Mouse (Mus musculus) left cerebral cortex, postnatal 10 days (tissue): ENCODE data around the gene Alox12. TPM values are rescaled to one million over a fixed set of nuclear protein-coding genes. Genes with fewer than 3 reads are reported as not detected.

Experiments used
- DNase-seq, 2 experiments: peaks; one replicate each; pipeline ENCODE4 v3.0.0; 2021 to 2022; ENCODE audit warnings: low spot score in 2 of 2, mixed read lengths in 1 of 2; ENCODE audit errors: extremely low spot score in 1 of 2
- intact Hi-C: fragments of 180-260 bp; cut with DNase I; formaldehyde crosslinking; loops from one replicate; pipeline ENCODE4 v1.15.1; 2025
- total RNA-seq, 2 experiments: library from RNA; stranded (reverse); gene quantifications; 2 replicates each; pipeline ENCODE4 v1.2.3; 2021

Gene Alox12
- total RNA-seq, 2 experiments from 2014 or later = 0.32 to 0.41 TPM

DNA sequence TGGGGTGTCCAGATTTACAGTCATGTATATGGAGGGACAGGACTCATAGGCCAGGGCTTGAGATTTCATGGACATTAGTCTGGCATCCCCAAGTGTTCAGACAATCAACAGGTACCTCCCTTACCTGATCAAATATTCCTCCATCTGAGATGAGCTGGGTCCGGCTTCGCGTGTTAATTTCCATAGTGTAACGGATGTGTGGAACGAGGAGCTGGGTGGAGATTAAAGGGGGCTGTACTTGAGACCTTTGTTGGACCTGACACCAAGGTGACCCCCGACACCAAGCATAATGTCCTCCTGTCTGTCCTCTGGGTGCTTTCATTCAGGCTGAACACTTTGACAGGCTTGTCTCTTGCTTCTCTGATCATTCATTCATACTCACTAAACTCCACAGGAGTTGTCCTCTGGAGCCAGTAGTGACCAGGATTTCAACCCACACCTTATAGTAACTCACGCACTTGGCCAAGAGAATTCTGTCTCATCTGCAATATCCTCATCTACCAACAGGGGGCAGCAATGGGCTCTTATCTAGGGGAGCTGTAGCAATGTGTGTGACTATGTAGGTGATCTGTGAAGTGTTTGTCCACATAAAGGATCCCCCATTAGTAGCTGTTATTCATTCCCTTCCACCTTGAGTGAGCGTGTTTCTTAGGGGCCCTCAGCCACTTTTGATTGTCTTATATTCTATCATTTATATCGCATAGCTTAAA, 7.9 kb downstream of the Alox12 start:
- intact Hi-C loops = no loop called here
- peak in 1 of 2 experiments; percentile 64 for DNase-seq

DNA sequence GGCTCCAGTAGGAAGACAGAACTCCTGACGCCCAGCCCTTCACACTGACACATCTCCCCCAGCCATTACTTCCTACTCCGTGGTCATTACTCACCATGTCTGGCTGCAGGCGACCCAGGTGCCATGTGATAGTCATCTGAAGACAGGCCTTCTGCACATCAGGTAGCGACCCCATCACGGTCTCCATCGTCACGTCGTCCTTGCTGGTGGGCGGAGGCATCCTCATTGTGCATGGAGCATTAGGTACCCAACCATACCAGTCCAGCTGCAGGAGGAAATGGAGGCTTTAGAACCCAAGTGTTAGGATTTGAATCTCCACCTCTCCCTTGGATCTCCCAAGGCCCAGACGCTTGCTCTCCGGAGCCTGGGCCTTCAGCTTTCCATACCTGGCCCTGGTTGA, 12.6 kb downstream of the Alox12 start:
- intact Hi-C loops = no loop called here
- DNase-seq = no peak

DNA sequence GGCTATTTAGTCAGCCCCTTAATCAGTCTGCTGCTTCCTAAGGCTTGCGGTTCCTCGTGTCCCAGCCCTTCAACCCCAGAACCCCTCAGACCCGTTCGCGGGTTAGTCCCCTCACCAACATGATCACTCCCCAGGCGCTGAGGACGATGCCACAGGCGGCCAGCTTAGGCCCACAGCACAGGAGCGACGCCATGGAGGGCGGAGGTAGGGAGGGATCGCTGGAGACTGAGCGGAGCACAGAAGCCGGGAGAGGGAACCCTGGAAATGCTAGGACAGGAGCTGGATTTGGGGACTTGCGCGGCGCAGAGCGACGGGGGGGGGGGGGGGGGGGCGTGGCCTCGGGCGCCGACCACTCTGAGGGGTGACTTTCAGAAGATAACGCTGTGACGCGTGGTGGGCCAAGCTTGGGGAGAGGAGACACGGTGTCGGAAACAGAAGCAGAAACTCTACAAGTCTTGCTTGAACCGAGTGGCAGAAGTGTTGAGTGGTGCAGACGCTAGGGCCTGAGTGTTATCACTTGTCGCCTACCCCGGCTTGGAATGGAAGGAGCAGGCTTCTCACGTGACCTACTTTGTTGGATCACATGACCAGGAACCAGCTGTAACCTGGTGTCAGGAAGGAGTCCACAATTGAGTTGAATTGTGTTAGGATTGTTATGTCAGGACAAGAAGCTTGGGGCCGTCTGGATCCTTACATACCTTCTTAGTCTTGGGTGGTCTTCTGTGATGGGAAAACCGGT, 15.4 kb downstream of the Alox12 start, which contains the start of the genes Gm21988 and Rnasek:
TSS of gene Gm21988 (minus strand) at position 290 of the 739 bp plus-strand sequence.
TSS of gene Rnasek (minus strand) at position 302 of the 739 bp plus-strand sequence.
- intact Hi-C loops = no loop called here
- DNase-seq = peak; percentile 80 to 83

DNA sequence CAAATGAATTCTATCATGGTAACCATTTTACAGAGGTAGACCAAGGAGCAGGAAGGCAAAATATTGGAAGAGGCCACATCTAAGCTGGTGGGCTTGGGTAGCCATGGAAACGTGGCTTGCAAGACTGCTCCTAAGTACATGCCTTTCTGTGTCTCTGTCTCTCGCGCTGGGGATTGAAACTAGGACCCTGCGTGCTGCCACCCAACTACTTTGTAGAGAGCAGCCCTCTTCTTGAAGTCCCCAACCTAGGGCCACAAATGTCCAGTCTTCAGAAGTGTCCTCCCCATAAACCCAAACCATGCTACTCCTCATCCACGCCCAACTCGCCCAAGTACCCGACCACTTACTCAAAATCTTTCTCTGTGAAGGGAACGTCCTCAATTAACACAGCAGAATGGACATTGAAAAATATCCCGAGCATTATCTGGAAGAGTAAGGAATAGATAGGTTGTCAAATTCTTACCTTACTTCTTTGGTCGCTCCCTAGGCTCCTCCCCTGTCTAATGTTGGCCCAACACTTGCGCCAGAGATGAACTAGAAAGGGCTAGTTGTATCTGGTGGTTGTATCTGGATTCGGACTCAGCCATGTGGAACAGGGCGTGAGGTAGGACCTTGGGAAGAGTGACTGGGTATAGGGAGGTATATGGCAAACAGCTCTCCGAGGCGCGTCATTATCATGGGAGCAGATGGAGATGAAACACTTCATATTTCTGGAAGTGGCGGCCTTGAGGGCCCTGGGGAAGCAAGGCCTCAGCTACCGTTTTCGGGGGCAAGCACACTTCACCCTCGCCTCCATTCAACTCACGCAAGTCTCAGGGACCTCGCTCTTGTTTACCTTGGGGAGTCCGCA, 16.3 kb downstream of the Alox12 start:
- DNase-seq = no peak
- intact Hi-C loops = no loop called here

DNA sequence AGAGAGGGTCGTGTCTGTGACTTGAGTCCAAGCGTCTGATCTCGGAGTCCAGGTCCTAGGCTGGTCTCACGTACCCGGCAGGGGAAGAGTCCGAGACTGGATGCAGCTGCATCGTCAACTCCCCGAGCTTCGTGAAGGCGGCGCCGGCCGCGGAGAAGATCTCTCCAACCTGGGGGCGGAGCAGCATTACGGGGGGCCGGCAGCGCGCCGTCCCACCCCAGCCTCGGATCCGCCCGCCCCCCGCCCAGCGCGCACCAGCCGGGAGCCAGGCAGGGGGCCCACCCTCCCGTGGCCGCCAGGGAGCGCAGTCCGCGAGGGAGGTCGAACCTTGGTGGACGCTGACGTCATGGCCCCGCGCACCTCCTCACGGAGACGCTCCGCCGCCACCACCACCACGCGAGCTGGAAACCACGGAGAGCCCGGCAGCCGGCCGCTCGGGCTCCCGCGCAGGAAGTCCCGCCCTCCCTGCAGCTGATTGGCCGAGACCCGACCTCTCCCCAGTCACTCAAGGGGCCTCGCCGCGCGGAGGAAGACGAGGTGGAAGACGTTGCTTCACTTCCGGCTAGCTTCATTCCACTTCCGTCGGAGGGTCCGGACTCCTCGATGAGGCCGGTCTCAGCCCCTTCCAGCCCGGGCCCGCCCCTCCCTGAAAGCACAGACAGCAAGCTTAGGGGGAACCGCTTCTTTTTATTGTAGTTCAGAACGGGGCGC, 17.5 kb downstream of the Alox12 start, which contains the start of gene 0610010K14Rik:
TSS of gene 0610010K14Rik (minus strand) at position 458 of the 711 bp plus-strand sequence.
- intact Hi-C loops = no loop called here
- peak; percentile 98 to 99 for DNase-seq

DNA sequence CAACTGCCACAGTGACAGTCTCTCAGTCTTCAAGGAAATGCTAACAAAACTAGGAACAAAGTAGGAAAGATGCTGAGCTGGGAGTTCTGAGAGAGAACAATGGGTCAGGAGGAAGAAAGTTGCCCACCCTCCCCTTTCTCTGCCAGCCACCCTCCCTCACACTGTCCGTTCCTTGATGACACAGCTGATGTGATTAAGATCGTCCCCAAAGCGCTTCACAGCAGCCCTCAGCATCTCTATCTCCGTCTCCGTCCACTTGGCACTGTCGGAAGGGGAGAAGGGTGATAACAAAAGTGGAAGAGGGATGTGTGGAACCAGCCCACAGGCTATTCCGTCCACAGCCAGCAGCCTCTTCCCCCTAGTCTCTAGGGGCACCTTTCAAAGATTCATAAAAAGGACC, 18.4 kb downstream of the Alox12 start:
- intact Hi-C loops = no loop called here
- no peak for DNase-seq

DNA sequence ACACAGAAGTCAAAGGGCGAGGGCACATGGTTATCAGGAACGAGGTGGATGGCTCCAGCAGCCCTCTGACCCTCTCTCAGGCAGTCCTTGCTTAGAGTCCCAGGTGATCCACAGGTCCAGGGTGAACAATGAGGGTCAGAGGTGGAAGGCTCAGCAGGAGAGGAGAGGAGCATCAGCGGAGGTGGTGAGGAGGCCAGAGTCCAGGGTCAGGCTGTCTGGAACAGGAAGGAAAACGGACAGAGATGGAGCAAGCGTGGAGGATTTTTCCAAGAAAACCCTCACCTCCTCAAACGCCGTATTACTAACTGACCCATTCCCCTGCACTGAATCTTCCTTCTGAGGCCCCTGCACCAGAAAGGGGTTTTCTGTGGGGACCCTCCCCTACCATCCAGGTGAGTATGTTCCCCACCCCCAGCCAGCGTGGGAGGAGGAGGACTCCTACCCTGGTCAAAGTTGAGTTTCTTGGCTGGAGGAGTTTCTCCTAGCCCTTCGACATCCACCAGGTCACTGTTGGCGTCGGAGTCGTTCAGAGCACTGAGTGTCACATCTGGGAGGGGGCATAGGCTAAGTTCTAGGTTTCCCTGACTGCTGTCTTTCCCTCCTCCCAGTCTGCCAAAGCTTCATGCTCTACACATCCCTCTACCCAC, 19.8 kb downstream of the Alox12 start:
- intact Hi-C loops = no loop called here
- no peak for DNase-seq

DNA sequence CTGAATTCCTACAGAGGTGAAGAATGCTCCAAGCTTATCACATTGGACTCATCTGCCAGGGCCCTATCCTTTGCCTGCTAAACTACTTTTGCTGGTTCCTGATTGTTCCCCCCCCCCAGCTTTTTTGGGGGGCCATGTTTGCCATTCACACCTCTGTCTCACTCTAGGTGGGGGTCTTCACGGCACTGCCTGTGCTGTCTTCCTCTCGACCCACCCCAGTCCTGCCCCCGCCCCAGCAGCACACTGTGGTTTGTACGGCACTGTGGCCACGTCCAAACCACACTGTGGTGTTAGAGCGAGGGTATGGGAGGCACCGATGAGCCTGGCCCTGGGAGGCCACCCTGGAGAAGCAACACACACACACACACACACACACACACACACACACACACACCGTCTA, 20.7 kb downstream of the Alox12 start:
- no peak for DNase-seq
- intact Hi-C loops = no loop called here

DNA sequence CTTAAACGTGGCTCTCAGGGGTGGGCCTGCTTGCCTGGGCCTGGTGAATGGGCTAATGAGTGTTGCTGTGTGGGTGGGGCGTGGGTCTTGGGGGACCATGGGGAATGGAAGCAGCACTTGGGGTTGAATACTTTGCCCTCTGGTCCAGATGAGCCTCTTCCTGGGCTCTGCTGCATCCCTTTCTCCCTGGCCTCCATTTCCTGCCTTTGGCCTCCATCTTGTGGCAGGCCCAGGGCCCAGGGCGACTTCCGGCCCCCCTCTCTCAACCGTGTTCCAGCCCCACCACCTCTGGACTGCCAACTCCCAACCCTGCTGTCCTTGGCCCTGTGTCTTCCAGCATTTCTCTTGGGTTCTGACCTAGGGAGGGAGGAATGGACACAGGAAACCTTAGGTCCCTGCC, 21.1 kb downstream of the Alox12 start:
- no peak for DNase-seq
- intact Hi-C loops = no loop called here

DNA sequence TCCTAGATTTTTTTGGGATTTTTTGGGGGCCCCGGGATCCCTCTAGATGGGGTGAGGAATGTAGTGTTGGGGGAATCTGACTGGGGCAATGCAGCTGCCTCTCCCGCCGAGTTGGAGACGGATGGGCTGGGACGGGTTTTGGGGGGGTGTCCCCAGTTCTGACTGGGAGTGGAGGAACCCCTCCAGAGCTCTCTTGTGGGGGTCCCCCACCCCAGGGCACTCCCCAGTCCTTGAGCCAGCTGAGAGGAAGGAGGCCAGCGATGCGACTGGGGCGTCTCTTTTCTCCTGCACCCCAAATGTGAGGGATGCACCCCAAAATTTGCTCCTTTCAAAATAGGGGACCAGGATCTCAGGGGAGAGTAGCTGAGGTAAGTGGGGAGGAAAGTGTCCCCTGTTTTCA, 22.1 kb downstream of the Alox12 start:
- intact Hi-C loops = no loop called here
- DNase-seq = peak in 1 of 2 experiments; percentile 57

DNA sequence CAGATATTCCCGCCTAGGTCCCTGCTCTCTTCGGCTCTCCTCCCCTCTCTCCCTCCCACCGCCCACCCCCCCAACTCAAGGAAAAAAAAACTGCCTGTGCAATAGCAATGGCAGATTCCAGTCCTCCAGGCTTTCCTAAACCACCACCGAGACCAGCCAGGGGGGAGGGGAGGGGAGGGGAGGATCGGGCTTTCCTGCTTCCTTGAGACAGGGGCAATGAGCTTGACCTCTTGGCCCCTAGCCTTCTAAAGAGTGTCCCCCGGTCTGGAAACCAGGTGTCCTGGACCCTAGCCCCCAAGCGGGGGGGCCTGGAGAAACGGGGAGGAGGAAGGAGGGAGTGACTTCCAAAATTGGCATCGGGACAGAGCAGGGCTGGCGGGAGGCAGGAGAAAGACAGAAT, 22.6 kb downstream of the Alox12 start:
- intact Hi-C loops = no loop called here
- DNase-seq = peak in 1 of 2 experiments; percentile 76

DNA sequence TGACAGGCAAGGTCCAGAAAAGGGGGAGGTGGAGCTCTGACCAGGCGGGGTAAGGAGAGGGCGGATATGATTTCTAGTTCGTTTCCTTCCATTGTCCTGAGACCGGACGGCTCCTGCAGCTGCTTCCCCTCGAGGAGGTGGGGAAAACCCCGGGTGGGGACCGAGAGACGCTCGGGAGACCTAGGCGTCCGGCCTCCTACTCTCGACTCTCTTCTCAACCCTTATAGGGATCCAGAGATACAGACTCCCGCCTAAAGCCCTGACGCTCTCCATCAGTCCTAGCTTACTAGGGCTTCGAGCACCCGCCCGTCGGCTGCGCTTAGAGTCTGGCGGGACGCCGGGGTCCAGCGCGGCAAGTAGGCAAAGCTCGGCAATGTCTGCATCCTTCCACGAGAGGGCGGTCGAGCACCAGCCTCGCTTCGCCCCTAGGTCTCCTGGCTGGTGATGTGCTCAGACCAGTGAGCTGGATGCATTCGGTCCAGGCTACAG, 24.9 kb downstream of the Alox12 start:
- intact Hi-C loops = no loop called here
- peak in 1 of 2 experiments; percentile 90 for DNase-seq

DNA sequence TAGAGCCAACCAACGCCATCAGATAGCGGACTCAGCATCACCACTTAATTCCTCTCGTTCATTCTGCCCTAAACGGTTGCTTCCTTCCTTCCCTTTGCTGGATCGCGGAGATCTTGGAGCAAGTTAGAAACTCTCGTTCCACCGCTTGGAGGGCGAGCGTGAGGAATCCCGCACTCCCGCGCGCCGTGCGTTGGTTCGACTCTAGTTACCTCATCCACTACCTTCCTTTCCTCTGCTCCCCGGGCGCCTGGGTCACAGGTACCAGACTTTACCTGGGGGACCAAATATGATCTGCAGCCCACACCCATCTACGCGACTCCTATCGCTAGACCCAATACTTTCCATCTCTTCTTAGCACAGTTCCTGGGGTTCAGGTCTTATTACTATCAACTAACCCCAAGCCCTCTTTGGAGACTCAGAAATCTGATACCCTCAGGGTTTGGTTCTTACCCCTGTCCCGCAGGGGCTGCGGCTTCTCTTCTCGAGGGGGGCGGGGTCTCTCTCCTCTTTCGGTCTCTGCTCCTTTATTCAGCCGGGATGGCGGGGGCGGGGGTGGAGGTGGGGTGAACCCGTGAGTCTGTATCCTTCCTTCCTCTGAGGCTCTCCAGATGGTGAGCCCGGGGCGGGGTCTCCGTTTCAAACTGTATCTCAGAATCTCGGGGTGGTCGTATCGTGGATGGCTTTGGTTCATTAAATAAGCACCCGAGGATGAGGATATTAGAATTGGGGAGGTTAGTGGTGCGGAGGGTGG, 25.7 kb downstream of the Alox12 start, which contains the start of gene Bcl6b:
TSS of gene Bcl6b (minus strand) at position 539 of the 751 bp plus-strand sequence.
- intact Hi-C loops = no loop called here
- DNase-seq = peak in 1 of 2 experiments; percentile 70

DNA sequence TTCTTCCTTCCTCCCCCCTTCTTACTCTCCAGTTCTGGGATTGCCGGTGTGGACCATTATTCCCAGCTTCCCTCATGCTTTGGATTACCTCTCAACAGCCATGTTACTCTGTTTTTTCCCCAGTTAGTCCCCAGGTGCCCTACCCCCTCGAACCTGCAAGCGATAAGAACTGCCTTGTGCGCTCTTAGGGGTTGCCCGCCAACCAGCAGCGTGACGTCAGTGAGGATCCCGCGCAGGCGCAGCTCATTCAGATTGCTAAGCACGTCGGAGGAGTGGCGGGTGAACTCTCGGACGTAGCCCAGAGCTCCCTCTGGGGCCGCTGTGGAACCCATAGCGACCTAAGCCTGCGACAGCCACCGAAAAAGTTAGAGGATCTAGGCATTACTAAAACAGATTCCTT, 26.3 kb downstream of the Alox12 start:
- intact Hi-C loops = no loop called here
- DNase-seq = peak in 1 of 2 experiments; percentile 93

DNA sequence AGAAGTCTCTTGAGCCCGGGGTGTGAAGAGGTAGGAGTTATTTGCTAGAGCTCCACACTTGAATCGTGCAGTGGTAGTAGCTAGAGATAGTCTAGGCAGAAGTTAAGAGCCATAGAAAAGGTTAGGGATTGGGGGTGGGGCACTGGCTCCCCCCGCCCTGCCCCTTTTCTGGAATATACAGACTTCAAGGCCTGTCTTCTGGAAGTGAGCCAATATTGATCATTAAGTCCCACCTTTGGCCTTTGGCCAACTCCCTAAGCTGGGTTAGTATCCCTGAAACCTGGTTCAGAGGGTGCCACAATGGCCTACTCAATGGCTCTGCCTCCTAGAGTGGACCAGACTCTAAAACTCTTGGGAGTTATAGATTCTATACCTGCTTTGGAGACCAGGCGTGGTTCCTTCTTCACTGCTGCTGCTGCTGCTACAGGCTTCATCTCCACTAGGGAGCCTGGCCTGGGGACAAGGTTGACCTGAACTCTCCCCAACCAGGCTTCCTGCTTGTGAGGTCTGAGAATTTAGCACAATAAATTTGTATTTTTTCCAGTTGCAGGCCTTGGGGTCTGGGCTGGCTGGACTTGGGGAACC, 27.4 kb downstream of the Alox12 start:
- intact Hi-C loops = no loop called here
- peak in 1 of 2 experiments; percentile 33 for DNase-seq

DNA sequence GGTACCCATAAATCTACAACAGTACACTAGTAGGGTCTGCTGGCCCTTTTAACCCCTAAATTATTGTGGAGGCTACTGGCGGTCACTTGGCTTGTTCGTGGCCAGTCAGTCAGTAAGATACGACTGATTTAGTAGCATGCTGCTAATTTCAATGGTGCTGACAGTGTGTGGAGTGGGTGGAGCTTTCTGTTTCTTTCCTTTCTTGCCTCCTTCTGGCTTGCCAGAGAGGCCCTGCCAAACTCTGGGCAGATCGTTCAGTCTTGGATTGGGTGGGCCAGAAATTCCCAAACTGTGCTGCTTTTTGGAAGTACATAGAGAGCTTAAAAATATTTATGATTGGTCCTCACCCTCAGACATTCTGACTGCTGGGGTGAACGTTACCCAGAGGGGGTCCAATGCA, 28.0 kb downstream of the Alox12 start:
- intact Hi-C loops = no loop called here
- peak in 1 of 2 experiments; percentile 33 for DNase-seq

DNA sequence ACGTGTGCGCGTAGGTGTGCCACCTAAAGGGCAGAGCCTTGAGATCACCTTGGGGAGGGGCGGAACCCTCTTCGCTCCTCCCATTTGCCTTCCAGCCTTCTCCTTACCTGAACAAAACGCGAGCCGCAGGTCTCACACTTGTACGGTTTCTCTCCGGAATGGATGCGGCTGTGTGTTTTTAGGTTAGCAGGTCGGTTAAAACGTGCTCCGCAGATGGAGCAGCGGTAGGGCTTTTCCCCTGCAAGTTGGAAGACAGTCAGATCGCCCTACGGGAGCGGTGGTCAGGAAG, 28.6 kb downstream of the Alox12 start:
- DNase-seq = peak in 1 of 2 experiments; percentile 28
- intact Hi-C loops = no loop called here
